Mouse (Mus musculus): Measurements from ENCODE around the gene Olfr295.

The Olfr295 gene

GRCm38 (mm10) chr7:86583562-86583961 is at the start of gene Olfr295:
Gene Olfr295 (plus strand): TSS chr7:86583862.
- DNase-seq (ENCODE audit: low spot score), result no peak

GRCm38 (mm10) chr7:86616543-86616942 is 32.9 kb downstream of the Olfr295 start, which contains the start of gene Olfr294:
Gene Olfr294 (minus strand): TSS chr7:86616643.
- DNase-seq (ENCODE audit: low spot score), result no peak
